Mouse (Mus musculus): ENCODE measurements around the gene Tnf. TPM values are rescaled to one million over a fixed set of nuclear protein-coding genes. Genes with fewer than 3 reads are reported as not detected.

Tnf gene
- not detected in 2 replicates for polyA plus RNA-seq (2015; fragmentation: Nextera tagmentation; extraction: Ambion mirVana)

DNA sequence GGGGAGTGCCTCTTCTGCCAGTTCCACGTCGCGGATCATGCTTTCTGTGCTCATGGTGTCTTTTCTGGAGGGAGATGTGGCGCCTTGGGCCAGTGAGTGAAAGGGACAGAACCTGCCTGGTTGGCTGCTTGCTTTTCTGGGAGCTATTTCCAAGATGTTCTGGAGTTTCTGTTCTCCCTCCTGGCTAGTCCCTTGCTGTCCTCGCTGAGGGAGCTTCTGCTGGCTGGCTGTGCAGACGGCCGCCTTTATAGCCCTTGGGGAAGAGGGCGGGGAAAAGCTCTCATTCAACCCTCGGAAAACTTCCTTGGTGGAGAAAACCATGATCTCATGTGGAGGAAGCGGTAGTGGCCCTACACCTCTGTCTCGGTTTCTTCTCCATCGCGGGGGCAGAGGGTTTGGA lies at the start of gene Tnf:
Gene Tnf (minus strand): TSS at position 221 of the 400 bp plus-strand sequence.
- H3K27me3 ChIP-seq (replicated peaks), result peaks cover 9% of the 10 kb centered on the region
- WGBS, result 54% methylated on average over 13 of the region's 13 CpGs
- no peaks in the 10 kb centered on the region for H3K9me3 ChIP-seq
- H3K9ac ChIP-seq, result no peak within 1 kb of the TSS
- no peaks in the 10 kb centered on the region for H3K4me1 ChIP-seq
- ATAC-seq (replicated peaks), result no peak
- H3K36me3 ChIP-seq (replicated peaks), result no peaks in the 10 kb centered on the region
- no peak within 1 kb of the TSS for H3K27ac ChIP-seq
- H3K4me2 ChIP-seq, result no peak within 1 kb of the TSS
- no peak within 1 kb of the TSS for H3K4me3 ChIP-seq

DNA sequence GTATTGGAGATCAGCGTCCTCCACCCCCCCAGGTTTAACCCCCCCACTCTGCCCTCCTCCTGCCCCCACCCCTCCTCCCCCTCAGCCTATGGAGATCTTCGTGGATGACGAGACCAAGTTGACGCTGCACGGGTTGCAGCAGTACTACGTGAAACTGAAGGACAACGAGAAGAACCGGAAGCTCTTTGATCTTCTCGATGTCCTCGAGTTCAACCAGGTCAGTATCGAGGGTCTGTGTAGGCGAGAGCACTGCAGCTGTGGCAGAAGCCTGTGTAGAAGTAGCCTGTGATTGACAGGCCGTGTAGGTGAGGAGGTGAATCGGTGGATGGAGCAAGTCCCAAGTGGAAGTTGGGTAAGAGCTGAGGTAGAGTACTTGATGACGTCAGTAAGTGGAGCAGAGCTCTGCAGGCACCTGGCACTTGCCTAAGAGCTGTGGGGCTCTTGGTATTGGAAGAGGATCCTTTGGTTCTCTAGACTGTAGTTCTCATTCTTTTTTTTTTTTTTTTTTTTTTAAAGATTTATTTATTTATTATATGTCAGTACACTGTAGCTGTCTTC lies 49.4 kb upstream of the Tnf start:
- Histone ChIP-seq H3K4me3 (no peak overlapping the region), H3K9ac (no peak overlapping the region), H3K36me3 (replicated peaks) (peaks cover 77% of the 10 kb centered on the region), H3K27me3 (replicated peaks) (no peaks in the 10 kb centered on the region), H3K4me2 (no peak overlapping the region), H3K9me3 (no peaks in the 10 kb centered on the region), H3K4me1 (peaks cover 7% of the 10 kb centered on the region), H3K27ac (no peak overlapping the region)
- 83% methylated on average over 15 of the region's 15 CpGs for WGBS
- ATAC-seq (replicated peaks), result no peak

DNA sequence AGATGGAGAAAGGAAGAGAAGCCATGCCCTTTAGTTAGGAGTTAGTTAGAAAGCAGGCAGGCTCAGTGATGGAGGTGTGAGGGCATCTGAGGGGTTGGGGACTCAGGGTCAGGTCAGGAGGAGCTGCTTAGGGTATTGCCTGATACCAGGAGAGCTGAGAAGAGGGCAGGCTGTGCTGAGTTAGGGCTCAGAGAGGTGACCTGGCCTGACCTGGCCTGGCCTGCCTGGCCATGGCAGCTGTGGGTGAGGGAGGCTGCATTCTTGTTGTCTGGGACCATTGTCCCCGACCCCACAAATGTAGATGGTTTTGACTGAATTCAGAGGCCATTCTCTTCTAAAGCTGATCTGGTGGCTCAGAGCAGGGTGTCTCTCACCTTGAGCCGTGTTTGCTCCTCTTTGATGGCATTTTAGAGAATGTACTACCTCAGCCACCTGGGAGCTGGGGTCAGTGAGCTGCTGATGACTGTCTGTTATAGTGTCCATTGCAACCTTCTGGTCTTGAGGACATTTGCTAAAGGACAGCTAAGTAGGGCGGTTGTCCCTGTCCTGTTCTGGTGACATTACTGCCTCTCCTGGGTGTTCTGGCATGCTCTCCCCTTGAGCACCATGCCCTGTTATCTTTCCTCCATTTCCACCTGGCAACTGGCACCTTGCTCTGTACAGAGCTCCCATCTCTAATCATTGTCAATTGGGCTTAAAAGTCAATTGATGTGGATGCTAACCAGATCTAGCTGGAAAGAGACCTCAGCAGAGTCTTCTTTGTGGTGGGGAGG lies 48.7 kb upstream of the Tnf start:
- Histone ChIP-seq H3K9me3 (no peaks in the 10 kb centered on the region), H3K4me3 (no peak overlapping the region), H3K4me1 (peaks cover 14% of the 10 kb centered on the region), H3K36me3 (replicated peaks) (peaks cover 84% of the 10 kb centered on the region), H3K27me3 (replicated peaks) (no peaks in the 10 kb centered on the region), H3K4me2 (no peak overlapping the region), H3K9ac (no peak overlapping the region), H3K27ac (no peak overlapping the region)
- WGBS, result 92% methylated on average over 3 of the region's 3 CpGs
- no peak for ATAC-seq (replicated peaks)

DNA sequence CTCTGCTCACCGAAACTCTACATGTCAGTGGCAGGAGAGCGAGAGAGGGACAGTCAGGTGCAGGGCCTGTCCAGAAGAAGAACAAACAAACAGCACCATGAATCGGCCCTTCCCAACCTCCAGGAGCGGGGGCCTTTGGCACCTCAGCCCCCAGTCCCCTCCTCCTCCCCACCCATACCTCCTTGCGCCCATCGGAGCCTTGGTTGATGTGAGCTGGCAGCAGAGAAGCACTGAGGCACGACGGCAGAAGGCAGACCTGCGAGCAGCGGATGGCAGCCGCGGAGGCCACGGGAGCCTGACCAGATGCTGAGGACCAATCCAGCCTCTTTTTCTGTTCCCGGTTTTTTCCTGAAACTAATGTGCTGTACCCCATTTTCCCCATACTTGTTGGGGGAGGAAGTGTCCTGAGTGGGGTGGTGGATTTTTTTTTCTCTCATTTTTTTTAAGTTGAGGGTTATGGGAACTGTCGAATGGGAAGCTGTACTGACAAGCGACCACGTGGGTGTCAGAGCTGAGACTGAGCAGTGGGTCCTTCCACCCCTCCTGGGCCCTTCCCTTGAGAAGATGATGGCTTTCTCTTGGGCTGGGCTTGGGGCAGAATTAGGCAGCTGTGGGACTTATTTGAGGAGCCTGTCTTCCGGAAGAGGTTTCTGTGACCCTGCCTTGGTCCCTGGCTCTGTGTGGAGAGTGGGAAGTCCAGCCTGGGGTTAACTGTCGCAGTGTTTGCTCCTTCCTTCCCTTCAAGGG lies 47.8 kb upstream of the Tnf start:
- no peak overlapping the region for H3K4me2 ChIP-seq
- H3K9me3 ChIP-seq, result no peaks in the 10 kb centered on the region
- H3K27me3 ChIP-seq (replicated peaks), result no peaks in the 10 kb centered on the region
- 85% methylated on average over 19 of the region's 19 CpGs for WGBS
- ATAC-seq (replicated peaks), result no peak
- no peak overlapping the region for H3K9ac ChIP-seq
- no peak overlapping the region for H3K27ac ChIP-seq
- peaks cover 92% of the 10 kb centered on the region for H3K36me3 ChIP-seq (replicated peaks)
- no peak overlapping the region for H3K4me3 ChIP-seq
- H3K4me1 ChIP-seq, result peaks cover 23% of the 10 kb centered on the region

DNA sequence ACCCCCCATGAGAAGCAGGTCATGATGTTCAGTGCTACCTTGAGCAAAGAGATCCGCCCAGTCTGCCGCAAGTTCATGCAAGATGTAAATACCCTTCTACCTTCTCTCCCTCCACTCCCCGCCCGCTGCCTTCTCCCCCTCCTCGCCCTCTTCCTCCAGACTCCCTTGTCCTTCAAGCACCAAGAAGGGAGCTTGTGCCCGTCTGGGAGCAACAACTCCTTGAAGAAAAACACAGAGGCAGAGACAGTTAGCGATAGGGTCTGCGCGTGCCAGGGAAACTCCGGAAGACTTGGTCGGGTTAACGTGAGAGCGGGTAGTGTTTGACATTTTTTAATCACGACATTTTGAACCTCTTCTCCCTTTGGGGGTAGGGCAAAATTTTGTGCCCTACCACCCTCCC lies 47.2 kb upstream of the Tnf start:
- 85% methylated on average over 14 of the region's 14 CpGs for WGBS
- peaks cover 94% of the 10 kb centered on the region for H3K36me3 ChIP-seq (replicated peaks)
- no peak overlapping the region for H3K4me2 ChIP-seq
- H3K27ac ChIP-seq, result no peak overlapping the region
- no peak overlapping the region for H3K4me3 ChIP-seq
- peaks cover 29% of the 10 kb centered on the region for H3K4me1 ChIP-seq
- no peak for ATAC-seq (replicated peaks)
- H3K9me3 ChIP-seq, result no peaks in the 10 kb centered on the region
- no peaks in the 10 kb centered on the region for H3K27me3 ChIP-seq (replicated peaks)
- no peak overlapping the region for H3K9ac ChIP-seq

DNA sequence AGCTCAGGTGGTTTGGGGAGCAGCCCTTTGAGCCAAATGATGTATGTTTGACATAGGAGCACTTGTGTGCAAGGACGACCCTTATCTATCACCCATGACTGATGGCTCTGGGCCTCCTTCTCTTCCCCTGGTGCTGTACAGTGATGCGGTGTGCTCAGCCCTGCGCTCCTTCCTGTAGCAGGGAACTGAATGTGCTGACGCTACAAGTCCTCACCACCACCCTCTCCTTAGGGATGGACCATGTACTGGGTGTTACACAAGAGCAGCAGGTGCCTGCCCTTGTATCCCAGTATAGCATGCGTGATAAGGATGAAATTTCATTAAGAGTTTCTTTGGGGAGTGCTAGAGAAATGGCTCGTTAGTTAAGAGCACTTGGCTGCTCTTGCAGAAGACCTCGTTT lies 45.3 kb upstream of the Tnf start:
- 90% methylated on average over 7 of the region's 7 CpGs for WGBS
- no peak overlapping the region for H3K4me2 ChIP-seq
- H3K36me3 ChIP-seq (replicated peaks), result peaks cover 76% of the 10 kb centered on the region
- H3K9ac ChIP-seq, result no peak overlapping the region
- no peak for ATAC-seq (replicated peaks)
- no peak overlapping the region for H3K27ac ChIP-seq
- no peaks in the 10 kb centered on the region for H3K9me3 ChIP-seq
- no peaks in the 10 kb centered on the region for H3K27me3 ChIP-seq (replicated peaks)
- H3K4me1 ChIP-seq, result peaks cover 35% of the 10 kb centered on the region
- no peak overlapping the region for H3K4me3 ChIP-seq

DNA sequence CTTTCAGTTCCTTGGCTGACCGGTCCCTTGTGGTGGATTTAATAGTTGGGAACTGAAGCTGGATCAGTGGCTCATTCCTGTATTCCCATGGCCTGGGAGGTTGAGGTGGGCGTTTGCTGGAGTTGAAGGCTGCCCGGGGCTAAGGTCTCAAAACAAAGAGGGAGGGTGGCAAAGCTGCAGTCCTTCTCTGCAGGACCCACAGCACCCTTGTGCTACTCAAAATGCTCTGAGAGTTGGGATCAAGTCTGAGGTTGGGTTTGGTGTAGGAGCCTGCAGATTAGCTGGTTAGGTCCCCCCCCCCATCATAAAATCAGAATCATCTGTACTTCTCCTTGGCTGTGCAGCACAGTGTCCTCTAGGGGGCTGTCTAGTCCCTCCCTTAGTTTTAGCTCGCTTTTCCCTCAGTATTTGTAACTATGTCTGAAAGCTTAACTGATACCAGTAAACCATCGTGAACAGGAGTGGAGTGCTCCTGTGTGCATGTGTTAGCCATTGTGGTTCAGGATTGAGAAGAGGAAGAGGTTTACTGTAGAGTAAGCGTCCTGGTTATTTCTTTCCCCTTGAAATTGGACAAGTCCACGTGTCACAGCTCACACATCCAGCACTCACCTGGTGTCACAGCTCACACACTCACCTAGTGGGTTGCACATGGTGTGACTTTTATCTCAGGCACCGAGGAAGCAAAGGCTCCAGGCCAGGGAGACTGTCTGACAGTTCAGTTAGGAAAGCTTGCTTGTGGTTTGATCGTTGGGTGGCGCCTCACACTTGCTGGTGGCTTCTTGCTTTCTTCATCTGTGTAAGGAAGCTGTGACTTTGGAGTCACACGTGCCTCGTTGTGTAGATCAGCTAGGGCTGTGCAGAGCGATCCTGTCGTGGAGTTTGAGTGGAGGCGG lies 44.2 kb upstream of the Tnf start:
- H3K4me1 ChIP-seq, result peaks cover 35% of the 10 kb centered on the region
- H3K9me3 ChIP-seq, result no peaks in the 10 kb centered on the region
- H3K9ac ChIP-seq, result no peak overlapping the region
- H3K4me2 ChIP-seq, result peak overlapping the region; percentile 82
- H3K27ac ChIP-seq, result no peak overlapping the region
- peaks cover 67% of the 10 kb centered on the region for H3K36me3 ChIP-seq (replicated peaks)
- H3K4me3 ChIP-seq, result no peak overlapping the region
- no peaks in the 10 kb centered on the region for H3K27me3 ChIP-seq (replicated peaks)
- WGBS, result 79% methylated on average over 15 of the region's 15 CpGs
- ATAC-seq (replicated peaks), result no peak

DNA sequence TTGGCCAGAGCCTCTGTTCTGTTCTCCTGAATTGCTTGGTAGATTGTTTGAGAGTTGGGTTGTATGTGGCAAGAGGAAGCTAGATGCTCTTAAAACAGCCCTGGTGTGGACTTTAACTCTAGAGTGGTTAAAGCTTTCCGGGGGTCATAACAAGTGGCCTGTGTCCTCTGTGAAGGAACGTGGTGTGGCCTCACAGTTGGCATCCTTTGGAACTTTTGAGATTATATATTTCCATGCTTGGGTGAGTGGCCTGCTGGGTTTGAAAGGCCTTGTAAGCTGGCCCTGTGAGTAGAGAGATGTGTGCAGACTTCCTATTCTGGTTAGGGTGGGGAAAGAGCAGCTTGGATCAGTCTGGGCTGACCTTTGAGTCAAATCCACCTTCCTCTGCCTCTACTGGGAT lies 43.2 kb upstream of the Tnf start:
- Histone ChIP-seq H3K4me3 (peak overlapping the region; percentile 98; the same call in 1 of the 2 replicates), H3K4me1 (peaks cover 45% of the 10 kb centered on the region), H3K4me2 (peak overlapping the region; percentile 82), H3K36me3 (replicated peaks) (peaks cover 57% of the 10 kb centered on the region), H3K27ac (no peak overlapping the region), H3K9me3 (no peaks in the 10 kb centered on the region), H3K9ac (no peak overlapping the region), H3K27me3 (replicated peaks) (no peaks in the 10 kb centered on the region)
- ATAC-seq (replicated peaks), result no peak
- 60% methylated on average over 2 of the region's 2 CpGs for WGBS

DNA sequence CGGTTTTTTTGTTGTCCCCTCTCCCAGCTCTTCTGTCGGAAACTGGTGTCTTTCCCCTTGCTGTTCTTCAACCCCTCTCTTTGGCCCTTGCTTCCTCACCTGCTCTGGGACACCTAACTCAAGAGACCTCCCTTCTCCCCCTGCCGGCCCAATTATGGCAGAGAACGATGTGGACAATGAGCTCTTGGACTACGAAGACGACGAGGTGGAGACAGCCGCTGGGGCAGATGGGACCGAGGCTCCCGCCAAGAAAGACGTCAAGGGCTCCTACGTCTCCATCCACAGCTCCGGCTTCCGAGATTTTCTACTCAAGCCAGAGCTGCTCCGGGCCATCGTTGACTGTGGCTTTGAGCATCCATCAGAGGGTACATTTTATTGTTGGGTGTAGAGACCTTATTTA lies 41.3 kb upstream of the Tnf start:
- Histone ChIP-seq H3K27me3 (replicated peaks) (no peaks in the 10 kb centered on the region), H3K36me3 (replicated peaks) (peaks cover 38% of the 10 kb centered on the region), H3K27ac (peak overlapping the region; percentile 99), H3K4me2 (peak overlapping the region; percentile 82), H3K4me3 (peak overlapping the region; percentile 98), H3K9me3 (no peaks in the 10 kb centered on the region), H3K4me1 (peaks cover 46% of the 10 kb centered on the region), H3K9ac (peak overlapping the region; percentile 98)
- no peak for ATAC-seq (replicated peaks)
- 3% methylated on average over 16 of the region's 16 CpGs for WGBS

DNA sequence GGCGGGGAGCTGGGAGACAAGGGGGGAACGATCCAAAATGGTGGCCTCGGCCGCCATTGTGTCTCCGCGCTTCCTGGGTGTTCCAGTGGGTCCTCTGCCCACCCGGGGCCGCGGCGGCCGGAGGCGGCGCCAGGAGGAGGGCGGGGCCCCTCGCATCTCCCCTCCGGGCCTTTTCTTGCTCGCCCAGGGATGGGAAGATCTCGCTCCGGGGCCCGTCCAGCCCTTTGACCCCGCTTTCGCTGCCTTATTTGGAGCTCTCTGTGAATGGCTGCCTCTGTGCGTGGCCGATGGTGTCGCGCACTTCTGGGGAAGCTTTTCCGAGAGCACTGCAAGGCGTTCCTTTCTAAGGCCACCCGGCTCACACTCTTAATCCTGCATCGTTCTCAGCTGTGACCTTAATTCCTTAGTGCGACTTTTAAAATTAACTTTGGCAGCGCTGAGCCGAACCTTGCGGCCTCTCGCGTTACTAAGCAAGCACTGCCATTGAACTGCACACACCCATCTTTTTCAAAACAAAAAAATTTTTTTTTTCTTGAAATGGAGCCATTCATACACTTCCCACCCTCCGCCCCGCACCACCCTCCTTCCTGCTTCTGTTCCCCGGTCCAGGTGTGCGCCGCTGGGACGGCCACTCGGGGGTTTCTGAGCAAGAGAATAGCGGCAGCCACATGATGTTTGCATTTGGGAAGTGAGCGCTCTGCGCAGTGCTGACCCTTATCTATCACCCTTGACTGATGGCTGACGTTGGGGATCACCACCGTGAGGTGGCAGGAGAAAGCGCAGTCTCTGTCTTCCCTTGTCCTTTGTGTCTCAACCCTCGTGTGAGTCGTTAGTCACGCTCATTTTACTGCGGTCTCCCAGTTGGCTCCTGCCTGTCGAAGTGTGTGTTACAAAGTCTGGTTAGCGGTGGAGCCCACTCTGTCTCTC lies 40.5 kb upstream of the Tnf start:
- H3K4me3 ChIP-seq, result peak overlapping the region; percentile 98
- under 1% methylated on average over 55 of the region's 55 CpGs for WGBS
- H3K27me3 ChIP-seq (replicated peaks), result no peaks in the 10 kb centered on the region
- peak overlapping the region; percentile 99 for H3K27ac ChIP-seq
- H3K4me1 ChIP-seq, result peaks cover 47% of the 10 kb centered on the region
- peak; percentile 43 for ATAC-seq (replicated peaks)
- peaks cover 31% of the 10 kb centered on the region for H3K36me3 ChIP-seq (replicated peaks)
- H3K9ac ChIP-seq, result peak overlapping the region; percentile 98
- H3K9me3 ChIP-seq, result no peaks in the 10 kb centered on the region
- H3K4me2 ChIP-seq, result peak overlapping the region; percentile 82

All from midbrain, embryonic 15.5 days (tissue).